Mouse (Mus musculus) embryonic facial prominence, embryonic 15.5 days (tissue): ENCODE results near the gene Vps51. TPM values are rescaled to one million over a fixed set of nuclear protein-coding genes. Genes with fewer than 3 reads are reported as not detected.

ENCODE experiments used
- ATAC-seq: fragments of 200-750 bp; cut with Nextera tagmentation; 2 replicates; pipeline ENCODE4 v1.8.0; 2017; ENCODE audit warnings: low read depth, moderate TSS enrichment; ENCODE audit not compliant: insufficient number of reproducible peaks, low FRiP score, low TSS enrichment
- H3K27ac ChIP-seq: fragments of 300-500 bp; sonication (generic); replicated peaks from 2 replicates; pipeline ENCODE4 v1.5.1; 2015; ENCODE audit warnings: mild to moderate bottlenecking, inconsistent platforms
- H3K27me3 ChIP-seq: fragments of 300-500 bp; sonication (generic); 2 replicates; pipeline ENCODE4 v1.6.1; 2015; ENCODE audit warnings: inconsistent platforms
- H3K36me3 ChIP-seq: fragments of 300-500 bp; sonication (generic); 2 replicates; pipeline ENCODE4 v1.6.1; 2015; ENCODE audit warnings: mild to moderate bottlenecking, inconsistent platforms
- H3K4me1 ChIP-seq: fragments of 300-500 bp; sonication (generic); 2 replicates; pipeline ENCODE4 v1.6.1; 2015; ENCODE audit warnings: inconsistent platforms
- H3K4me2 ChIP-seq: fragments of 300-500 bp; sonication (generic); replicated peaks from 2 replicates; pipeline ENCODE4 v1.6.1; 2015; ENCODE audit warnings: mild to moderate bottlenecking, inconsistent platforms
- H3K4me3 ChIP-seq: fragments of 300-500 bp; sonication (generic); replicated peaks from 2 replicates; pipeline ENCODE4 v1.5.1; 2015; ENCODE audit warnings: mild to moderate bottlenecking, inconsistent platforms
- H3K9ac ChIP-seq: fragments of 300-500 bp; sonication (generic); 2 replicates; pipeline ENCODE4 v1.6.1; 2015; ENCODE audit warnings: inconsistent platforms
- H3K9me3 ChIP-seq: fragments of 300-500 bp; sonication (generic); replicated peaks from 2 replicates; pipeline ENCODE4 v1.6.1; 2016; ENCODE audit warnings: inconsistent platforms
- WGBS: fragments of 180-500 bp; shearing (Covaris S2); methylation state at CpG from one replicate; pipeline ENCODE4 v1.1.7; 2015; 5-methylcytosine and 5-hydroxymethylcytosine counted together
- polyA plus RNA-seq: library from polyadenylated mRNA; unstranded; fragments of >200 nt; fragmentation: Nextera tagmentation; extraction: Ambion mirVana; gene quantifications from 2 replicates; pipeline ENCODE4 v1.2.1, GENCODE M21; 2015

Vps51 gene
- polyA plus RNA-seq: 75.9 and 76.4 TPM in 2 replicates

GRCm38 (mm10) chr19:6076564-6077393 is at the start of gene Vps51:
Vps51 (minus strand) TSS chr19:6077231.
- no peaks in the 10 kb centered on the region for H3K27me3 ChIP-seq
- H3K9ac ChIP-seq: peak within 1 kb of the TSS; percentile 80
- H3K4me3 ChIP-seq: peak within 1 kb of the TSS; percentile 91
- no peaks in the 10 kb centered on the region for H3K9me3 ChIP-seq
- under 1% methylated on average over 33 of the region's 33 CpGs for WGBS
- peak within 1 kb of the TSS; percentile 88 for H3K4me2 ChIP-seq
- H3K36me3 ChIP-seq: peaks cover 41% of the 10 kb centered on the region
- H3K27ac ChIP-seq: peak within 1 kb of the TSS; percentile 89
- H3K4me1 ChIP-seq: peaks cover 13% of the 10 kb centered on the region
- ATAC-seq: peak; percentile 84

- no peak overlapping the region for H3K27ac ChIP-seq
- peaks cover 8% of the 10 kb centered on the region for H3K4me1 ChIP-seq
- H3K4me2 ChIP-seq: no peak overlapping the region
- no peak for ATAC-seq
- no peaks in the 10 kb centered on the region for H3K9me3 ChIP-seq
- H3K9ac ChIP-seq: no peak overlapping the region
- no peaks in the 10 kb centered on the region for H3K27me3 ChIP-seq
- H3K4me3 ChIP-seq: no peak overlapping the region
- peaks cover under 1% of the 10 kb centered on the region; the same call in 1 of the 2 replicates for H3K36me3 ChIP-seq
- WGBS: 23% methylated on average over 4 of the region's 4 CpGs
Measured at GRCm38 (mm10) chr19:6126289-6126688, 49.3 kb upstream of the Vps51 start.

GRCm38 (mm10) chr19:6124898-6125297 is 47.9 kb upstream of the Vps51 start:
- Histone ChIP-seq H3K4me1 (peaks cover 8% of the 10 kb centered on the region), H3K9me3 (no peaks in the 10 kb centered on the region), H3K4me3 (no peak overlapping the region), H3K27me3 (no peaks in the 10 kb centered on the region), H3K9ac (no peak overlapping the region), H3K4me2 (no peak overlapping the region), H3K36me3 (peaks cover 10% of the 10 kb centered on the region; the same call in 1 of the 2 replicates), H3K27ac (no peak overlapping the region)
- 66% methylated on average over 2 of the region's 2 CpGs for WGBS
- ATAC-seq: no peak

GRCm38 (mm10) chr19:6123330-6123729 is 46.3 kb upstream of the Vps51 start:
- Histone ChIP-seq H3K4me1 (peaks cover 11% of the 10 kb centered on the region), H3K36me3 (peaks cover 10% of the 10 kb centered on the region; the same call in 1 of the 2 replicates), H3K4me3 (no peak overlapping the region), H3K27me3 (no peaks in the 10 kb centered on the region), H3K4me2 (no peak overlapping the region), H3K27ac (no peak overlapping the region), H3K9me3 (no peaks in the 10 kb centered on the region), H3K9ac (no peak overlapping the region)
- WGBS: 55% methylated on average over 8 of the region's 8 CpGs
- no peak for ATAC-seq

GRCm38 (mm10) chr19:6121761-6122160 is 44.7 kb upstream of the Vps51 start:
- ATAC-seq: no peak
- Histone ChIP-seq H3K27ac (no peak overlapping the region), H3K4me2 (no peak overlapping the region), H3K4me3 (no peak overlapping the region), H3K27me3 (no peaks in the 10 kb centered on the region), H3K4me1 (peaks cover 19% of the 10 kb centered on the region), H3K36me3 (peaks cover 10% of the 10 kb centered on the region; the same call in 1 of the 2 replicates), H3K9me3 (no peaks in the 10 kb centered on the region), H3K9ac (no peak overlapping the region)
- 44% methylated on average over 19 of the region's 19 CpGs for WGBS

GRCm38 (mm10) chr19:6118677-6119185 is 41.7 kb upstream of the Vps51 start:
- H3K27ac ChIP-seq: peak overlapping the region; percentile 97
- ATAC-seq: peak; percentile 17; the same call in 1 of the 2 replicates
- H3K27me3 ChIP-seq: no peaks in the 10 kb centered on the region

GRCm38 (mm10) chr19:6117986-6118676 is 41.1 kb upstream of the Vps51 start, which contains the start of gene Sac3d1:
Sac3d1 (minus strand) TSS chr19:6118650.
- Histone ChIP-seq H3K4me1 (peaks cover 25% of the 10 kb centered on the region), H3K27me3 (no peaks in the 10 kb centered on the region), H3K27ac (peak within 1 kb of the TSS; percentile 97), H3K36me3 (peaks cover 35% of the 10 kb centered on the region), H3K4me2 (peak within 1 kb of the TSS; percentile 82), H3K4me3 (peak within 1 kb of the TSS; percentile 73), H3K9me3 (no peaks in the 10 kb centered on the region), H3K9ac (peak within 1 kb of the TSS; percentile 72)
- peak; percentile 87 for ATAC-seq
- WGBS: under 1% methylated on average over 77 of the region's 77 CpGs

More at GRCm38 (mm10) chr19:6118677-6119185, 41.7 kb upstream of the Vps51 start:
- H3K9me3 ChIP-seq: no peaks in the 10 kb centered on the region
- H3K36me3 ChIP-seq: peaks cover 35% of the 10 kb centered on the region
- H3K4me3 ChIP-seq: peak overlapping the region; percentile 73
- 2% methylated on average over 8 of the region's 8 CpGs for WGBS
- peak overlapping the region; percentile 82 for H3K4me2 ChIP-seq
- peak overlapping the region; percentile 72 for H3K9ac ChIP-seq
- H3K4me1 ChIP-seq: peaks cover 25% of the 10 kb centered on the region

GRCm38 (mm10) chr19:6117346-6117985 is 40.4 kb upstream of the Vps51 start:
- H3K4me1 ChIP-seq: peaks cover 25% of the 10 kb centered on the region
- ATAC-seq: no peak; the same call in 1 of the 2 replicates
- 4% methylated on average over 32 of the region's 32 CpGs for WGBS
- peak overlapping the region; percentile 73 for H3K4me3 ChIP-seq
- H3K4me2 ChIP-seq: peak overlapping the region; percentile 82
- peaks cover 35% of the 10 kb centered on the region for H3K36me3 ChIP-seq
- H3K9me3 ChIP-seq: no peaks in the 10 kb centered on the region
- H3K9ac ChIP-seq: peak overlapping the region; percentile 72
- no peaks in the 10 kb centered on the region for H3K27me3 ChIP-seq
- peak overlapping the region; percentile 97 for H3K27ac ChIP-seq

GRCm38 (mm10) chr19:6116113-6116850 is 39.3 kb upstream of the Vps51 start:
- peak overlapping the region; percentile 73; the same call in 1 of the 2 replicates for H3K4me3 ChIP-seq
- peaks cover 34% of the 10 kb centered on the region for H3K36me3 ChIP-seq
- peaks cover 25% of the 10 kb centered on the region for H3K4me1 ChIP-seq
- H3K9ac ChIP-seq: no peak overlapping the region
- no peak for ATAC-seq
- H3K27ac ChIP-seq: no peak overlapping the region
- H3K9me3 ChIP-seq: no peaks in the 10 kb centered on the region
- 89% methylated on average over 15 of the region's 15 CpGs for WGBS
- H3K4me2 ChIP-seq: peak overlapping the region; percentile 82; the same call in 1 of the 2 replicates
- H3K27me3 ChIP-seq: no peaks in the 10 kb centered on the region

GRCm38 (mm10) chr19:6113116-6113515 is 36.1 kb upstream of the Vps51 start:
- H3K9ac ChIP-seq: no peak overlapping the region
- peaks cover 25% of the 10 kb centered on the region for H3K36me3 ChIP-seq
- no peak overlapping the region for H3K4me2 ChIP-seq
- no peak for ATAC-seq
- no peak overlapping the region for H3K27ac ChIP-seq
- H3K4me3 ChIP-seq: no peak overlapping the region
- WGBS: 74% methylated on average over 6 of the region's 6 CpGs
- peaks cover 18% of the 10 kb centered on the region for H3K4me1 ChIP-seq
- H3K27me3 ChIP-seq: no peaks in the 10 kb centered on the region
- H3K9me3 ChIP-seq: no peaks in the 10 kb centered on the region
